Mouse (Mus musculus) embryonic facial prominence, embryonic 14.5 days (tissue): Measurements from ENCODE around the gene Itprip. TPM values are rescaled to one million over a fixed set of nuclear protein-coding genes. Genes with fewer than 3 reads are reported as not detected.
A peak's percentile ranks its signal among the peaks of the same experiment; 100 is the strongest.

Experiments used
- ATAC-seq: fragments of 200-750 bp; cut with Nextera tagmentation; 2 replicates; pipeline ENCODE4 v1.8.0; 2017; ENCODE audit warnings: low read depth, moderate number of reproducible peaks, moderate TSS enrichment
- DNase-seq: peaks from one replicate; pipeline ENCODE4 v3.0.0-alpha.2; 2015; ENCODE audit warnings: low spot score
- H3K27ac ChIP-seq: fragments of 300-500 bp; sonication (generic); replicated peaks from 2 replicates; pipeline ENCODE4 v1.5.1; 2014; ENCODE audit warnings: low read depth, mild to moderate bottlenecking, low read length, moderate library complexity
- H3K27me3 ChIP-seq: fragments of 300-500 bp; sonication (generic); replicated peaks from 2 replicates; pipeline ENCODE4 v1.6.1; 2014; ENCODE audit warnings: low read length; ENCODE audit not compliant: control insufficient read depth, insufficient read depth
- H3K36me3 ChIP-seq: fragments of 300-500 bp; sonication (generic); 2 replicates; pipeline ENCODE4 v1.6.1; 2014; ENCODE audit warnings: low read length, mixed read lengths; ENCODE audit not compliant: control insufficient read depth, insufficient read depth
- H3K4me1 ChIP-seq: fragments of 300-500 bp; sonication (generic); 2 replicates; pipeline ENCODE4 v1.6.1; 2014; ENCODE audit warnings: antibody characterized with exemption, low read length; ENCODE audit not compliant: control insufficient read depth, insufficient read depth
- H3K4me2 ChIP-seq: fragments of 300-500 bp; sonication (generic); 2 replicates; pipeline ENCODE4 v1.6.1; 2014; ENCODE audit warnings: low read depth, mild to moderate bottlenecking, low read length, moderate library complexity, mixed read lengths
- H3K4me3 ChIP-seq: fragments of 300-500 bp; sonication (generic); 2 replicates; pipeline ENCODE4 v1.5.1; 2014; ENCODE audit warnings: low read depth, mild to moderate bottlenecking, low read length
- H3K9ac ChIP-seq: fragments of 300-500 bp; sonication (generic); 2 replicates; pipeline ENCODE4 v1.6.1; 2014; ENCODE audit warnings: low read depth, mild to moderate bottlenecking, low read length, moderate library complexity, mixed read lengths
- H3K9me3 ChIP-seq: fragments of 300-500 bp; sonication (generic); 2 replicates; pipeline ENCODE4 v1.6.1; 2016; ENCODE audit warnings: low read length; ENCODE audit not compliant: control insufficient read depth
- WGBS: fragments of 180-500 bp; shearing (Covaris S2); extraction: QIAGEN DNeasy Blood & Tissue Kit; methylation state at CpG from one replicate; pipeline ENCODE4 v1.1.7; 2014; 5-methylcytosine and 5-hydroxymethylcytosine counted together
- polyA plus RNA-seq: library from polyadenylated mRNA; unstranded; fragments of >200 nt; fragmentation: Nextera tagmentation; extraction: Ambion mirVana; gene quantifications from 2 replicates; pipeline ENCODE4 v1.2.1, GENCODE M21; 2014

Itprip gene
- polyA plus RNA-seq, 1 experiment from 2014 or later = 10.7 TPM

- DNase-seq (no peak), ATAC-seq (no peak)
- no peaks in the 10 kb centered on the region for H3K9me3 ChIP-seq
- H3K4me3 ChIP-seq = no peak overlapping the region
- H3K27me3 ChIP-seq = no peaks in the 10 kb centered on the region
- no peak overlapping the region for H3K27ac ChIP-seq
- WGBS = 66% methylated on average over 6 of the region's 6 CpGs
- peaks cover 19% of the 10 kb centered on the region; the same call in 1 of the 2 replicates for H3K36me3 ChIP-seq
- H3K4me2 ChIP-seq = no peak overlapping the region
- H3K9ac ChIP-seq = no peak overlapping the region
- peaks cover 14% of the 10 kb centered on the region; the same call in 1 of the 2 replicates for H3K4me1 ChIP-seq
Observed at GRCm38 (mm10) chr19:47900012-47900411, 19.1 kb downstream of the Itprip start.

DNA sequence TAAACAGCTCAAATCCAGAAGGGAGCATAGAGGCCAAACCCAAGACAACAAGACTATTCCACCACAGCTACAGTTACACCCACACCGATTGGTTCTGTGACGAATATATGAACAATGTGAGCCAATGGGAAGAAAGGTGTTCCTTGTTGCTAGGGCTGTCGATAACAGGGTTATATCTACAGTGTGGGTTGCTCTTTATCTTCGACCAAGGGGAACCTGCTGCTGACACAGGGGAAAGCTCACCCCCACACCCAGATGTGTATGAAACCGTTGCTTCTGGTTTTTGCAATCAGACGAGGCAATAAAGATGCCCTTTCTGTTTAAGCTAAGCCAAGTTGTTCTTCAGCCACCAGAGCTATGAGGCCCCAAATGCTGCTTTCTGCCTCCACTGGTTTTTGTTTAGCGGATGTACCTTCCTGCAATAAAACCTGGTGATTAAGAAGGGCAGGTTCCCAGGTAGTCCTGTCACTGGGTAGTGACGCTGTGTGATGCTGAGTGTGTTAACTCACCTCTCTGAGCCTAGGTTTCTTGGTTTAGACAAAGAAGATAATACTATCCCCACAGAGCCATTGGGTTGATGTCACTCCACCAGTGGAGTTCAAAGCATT, 20.5 kb downstream of the Itprip start:
- WGBS = 83% methylated on average over 8 of the region's 8 CpGs
- no peak for DNase-seq
- ATAC-seq = no peak
- no peak overlapping the region for H3K27ac ChIP-seq
- H3K4me1 ChIP-seq = peaks cover 12% of the 10 kb centered on the region; the same call in 1 of the 2 replicates
- no peaks in the 10 kb centered on the region for H3K27me3 ChIP-seq
- H3K4me2 ChIP-seq = no peak overlapping the region
- H3K4me3 ChIP-seq = no peak overlapping the region
- H3K36me3 ChIP-seq = peaks cover 25% of the 10 kb centered on the region; the same call in 1 of the 2 replicates
- H3K9me3 ChIP-seq = no peaks in the 10 kb centered on the region
- no peak overlapping the region for H3K9ac ChIP-seq

DNA sequence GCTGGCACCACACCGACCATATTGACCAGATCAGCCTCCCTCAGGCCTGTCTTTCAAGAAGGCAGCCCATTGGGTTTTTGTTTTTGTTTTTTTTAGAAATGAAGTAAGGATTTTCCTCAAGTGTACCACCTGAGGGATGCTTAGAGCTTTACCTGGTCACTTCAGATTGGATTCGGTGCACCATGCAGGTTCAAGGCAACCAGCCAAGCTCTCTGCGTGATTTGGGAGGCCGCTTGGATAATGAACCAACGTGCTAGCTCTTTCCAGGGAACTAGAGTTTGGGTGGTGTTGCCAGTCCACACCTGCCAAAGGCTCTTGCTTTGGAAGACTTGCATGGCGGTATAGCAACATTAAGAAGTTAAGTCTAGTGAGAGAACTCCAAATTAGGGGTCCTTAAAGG, 26.0 kb downstream of the Itprip start:
- H3K36me3 ChIP-seq = peaks cover 25% of the 10 kb centered on the region; the same call in 1 of the 2 replicates

DNA sequence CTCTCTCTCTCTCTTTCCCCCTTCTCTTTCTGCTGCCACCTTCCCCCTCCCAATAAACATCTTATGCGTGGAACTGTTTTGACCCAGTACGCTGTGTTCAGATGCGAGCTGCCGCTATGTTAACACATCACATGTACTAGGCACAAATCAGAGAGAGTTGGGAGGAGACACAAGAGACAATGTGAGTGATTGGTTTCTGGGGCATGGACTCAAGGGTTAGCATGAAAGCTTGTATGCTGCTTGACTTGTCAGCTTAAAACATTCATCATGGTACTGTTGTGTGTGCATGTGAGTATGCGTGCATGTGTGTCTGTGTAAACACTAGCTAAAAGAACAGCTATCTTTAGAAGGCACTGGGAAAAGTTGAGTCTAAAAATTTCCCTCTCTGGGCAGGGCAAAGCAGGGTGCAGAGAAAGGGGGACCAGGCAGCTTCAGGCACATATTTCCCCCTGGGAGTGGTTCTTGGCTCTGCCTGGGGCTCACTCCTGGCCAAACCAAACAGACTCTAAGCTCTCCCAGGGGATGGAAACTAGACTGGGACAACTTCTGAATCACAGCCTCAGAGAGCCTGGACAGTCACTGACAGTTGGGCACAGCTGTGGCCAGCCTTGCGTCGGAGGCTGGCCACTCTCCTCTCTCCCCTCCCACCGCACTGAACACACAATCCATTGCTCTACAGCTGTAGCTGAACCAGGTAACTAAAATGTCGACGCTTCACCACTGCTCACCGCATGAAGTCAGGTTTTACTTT, 27.4 kb downstream of the Itprip start:
- Histone ChIP-seq H3K27me3 (no peaks in the 10 kb centered on the region), H3K9me3 (no peaks in the 10 kb centered on the region), H3K36me3 (peaks cover 20% of the 10 kb centered on the region; the same call in 1 of the 2 replicates), H3K27ac (peak overlapping the region; percentile 33; the same call in 1 of the 2 replicates), H3K4me3 (no peak overlapping the region), H3K4me2 (no peak overlapping the region), H3K4me1 (peaks cover 18% of the 10 kb centered on the region; the same call in 1 of the 2 replicates), H3K9ac (no peak overlapping the region)
- DNase-seq (peak; percentile 47), ATAC-seq (peak; percentile 67)
- WGBS = 70% methylated on average over 11 of the region's 11 CpGs

More for the DNA sequence above, 26.0 kb downstream of the Itprip start:
- no peaks in the 10 kb centered on the region for H3K9me3 ChIP-seq
- ATAC-seq (no peak), DNase-seq (no peak)
- H3K4me2 ChIP-seq = no peak overlapping the region
- H3K27ac ChIP-seq = no peak overlapping the region
- peaks cover 18% of the 10 kb centered on the region; the same call in 1 of the 2 replicates for H3K4me1 ChIP-seq
- H3K4me3 ChIP-seq = no peak overlapping the region
- no peak overlapping the region for H3K9ac ChIP-seq
- WGBS = 97% methylated on average over 6 of the region's 6 CpGs
- H3K27me3 ChIP-seq = no peaks in the 10 kb centered on the region

GRCm38 (mm10) chr19:47890489-47891130, 28.5 kb downstream of the Itprip start:
- no peak overlapping the region for H3K27ac ChIP-seq
- no peak overlapping the region for H3K9ac ChIP-seq
- DNase-seq (no peak), ATAC-seq (no peak)
- WGBS = 65% methylated on average over 10 of the region's 10 CpGs
- no peaks in the 10 kb centered on the region for H3K27me3 ChIP-seq
- H3K4me2 ChIP-seq = no peak overlapping the region
- no peak overlapping the region for H3K4me3 ChIP-seq
- H3K36me3 ChIP-seq = peaks cover 10% of the 10 kb centered on the region; the same call in 1 of the 2 replicates
- H3K9me3 ChIP-seq = no peaks in the 10 kb centered on the region
- peaks cover 18% of the 10 kb centered on the region; the same call in 1 of the 2 replicates for H3K4me1 ChIP-seq

- DNase-seq = no peak
- Histone ChIP-seq H3K9ac (no peak overlapping the region), H3K27me3 (no peaks in the 10 kb centered on the region), H3K4me1 (peaks cover 18% of the 10 kb centered on the region; the same call in 1 of the 2 replicates), H3K4me2 (no peak overlapping the region), H3K27ac (no peak overlapping the region), H3K36me3 (no peaks in the 10 kb centered on the region), H3K9me3 (no peaks in the 10 kb centered on the region), H3K4me3 (no peak overlapping the region)
- no peak for ATAC-seq
- WGBS = 91% methylated on average over 8 of the region's 8 CpGs
Observed at GRCm38 (mm10) chr19:47888037-47888436, 31.1 kb downstream of the Itprip start.

DNA sequence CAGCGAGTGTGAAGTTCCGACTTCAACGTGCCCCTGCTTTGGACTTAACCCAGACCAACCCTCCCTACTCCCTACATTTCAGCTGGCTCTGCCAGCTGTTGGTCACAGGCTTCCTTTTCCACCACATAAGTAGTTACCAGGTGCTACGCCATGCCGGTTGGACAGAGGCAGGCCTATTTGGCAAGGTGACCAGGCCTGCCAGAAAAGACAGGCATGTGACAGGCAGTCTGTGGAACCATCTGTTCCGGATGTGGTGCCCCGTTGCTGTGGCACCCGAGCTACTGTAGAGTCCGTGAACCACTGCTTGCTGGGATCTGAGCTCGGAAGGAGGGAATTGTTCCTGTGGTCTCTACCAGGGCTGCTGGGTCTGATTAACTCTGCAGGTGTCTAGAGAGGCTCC, 31.7 kb downstream of the Itprip start:
- no peak overlapping the region for H3K27ac ChIP-seq
- no peak overlapping the region for H3K4me2 ChIP-seq
- no peaks in the 10 kb centered on the region for H3K9me3 ChIP-seq
- H3K27me3 ChIP-seq = no peaks in the 10 kb centered on the region
- H3K4me3 ChIP-seq = no peak overlapping the region
- DNase-seq (no peak), ATAC-seq (no peak)
- H3K36me3 ChIP-seq = no peaks in the 10 kb centered on the region
- H3K9ac ChIP-seq = no peak overlapping the region
- WGBS = 81% methylated on average over 10 of the region's 10 CpGs
- H3K4me1 ChIP-seq = peaks cover 18% of the 10 kb centered on the region; the same call in 1 of the 2 replicates

DNA sequence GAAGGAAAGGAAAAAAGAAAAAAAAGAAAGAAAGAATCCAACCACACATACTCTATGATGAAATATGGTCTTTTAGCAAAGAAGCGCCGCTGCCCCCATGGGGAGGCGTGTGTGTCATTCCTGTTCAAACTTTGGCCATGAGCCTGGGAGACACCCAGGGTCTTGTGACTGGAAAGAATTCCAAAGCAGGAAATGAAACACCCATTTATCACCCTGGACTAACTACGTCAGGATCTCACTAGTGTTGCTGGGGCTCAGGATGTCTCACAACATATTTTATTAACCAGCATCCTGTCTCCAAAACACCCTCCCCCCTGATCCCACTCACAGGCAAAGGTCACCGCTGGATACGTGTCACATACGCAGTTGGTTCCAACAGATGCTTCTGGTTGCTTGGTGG, 32.5 kb downstream of the Itprip start:
- peak; percentile 32 for DNase-seq
- no peak for ATAC-seq
- H3K4me2 ChIP-seq = no peak overlapping the region
- H3K36me3 ChIP-seq = no peaks in the 10 kb centered on the region
- H3K9me3 ChIP-seq = no peaks in the 10 kb centered on the region
- WGBS = 73% methylated on average over 7 of the region's 7 CpGs
- H3K9ac ChIP-seq = no peak overlapping the region
- H3K27ac ChIP-seq = no peak overlapping the region
- peaks cover 13% of the 10 kb centered on the region; the same call in 1 of the 2 replicates for H3K4me1 ChIP-seq
- no peak overlapping the region for H3K4me3 ChIP-seq
- H3K27me3 ChIP-seq = no peaks in the 10 kb centered on the region
